Mouse (Mus musculus) liver, embryonic 12.5 days (tissue): Measurements from ENCODE around the gene Auts2. TPM values are rescaled to one million over a fixed set of nuclear protein-coding genes. Genes with fewer than 3 reads are reported as not detected.

Experiments
- ATAC-seq: fragments of 200-750 bp; cut with Nextera tagmentation; 2 replicates; pipeline ENCODE4 v1.8.0; 2017; ENCODE audit warnings: moderate number of reproducible peaks, mild to moderate bottlenecking, moderate library complexity
- H3K27ac ChIP-seq: fragments of 300-500 bp; sonication (generic); 2 replicates; pipeline ENCODE4 v1.5.1; 2016; ENCODE audit warnings: mild to moderate bottlenecking
- H3K27me3 ChIP-seq: fragments of 300-500 bp; sonication (generic); replicated peaks from 2 replicates; pipeline ENCODE4 v1.6.1; 2016; ENCODE audit warnings: mild to moderate bottlenecking, moderate library complexity
- H3K36me3 ChIP-seq: fragments of 300-500 bp; sonication (generic); 2 replicates; pipeline ENCODE4 v1.6.1; 2016; ENCODE audit warnings: mild to moderate bottlenecking, moderate library complexity
- H3K4me1 ChIP-seq: fragments of 300-500 bp; sonication (generic); 2 replicates; pipeline ENCODE4 v1.6.1; 2016
- H3K4me2 ChIP-seq: fragments of 300-500 bp; sonication (generic); 2 replicates; pipeline ENCODE4 v1.6.1; 2016; ENCODE audit warnings: mild to moderate bottlenecking, moderate library complexity
- H3K4me3 ChIP-seq: fragments of 300-500 bp; sonication (generic); 2 replicates; pipeline ENCODE4 v1.5.1; 2016; ENCODE audit warnings: mild to moderate bottlenecking, moderate library complexity
- H3K9ac ChIP-seq: fragments of 300-500 bp; sonication (generic); 2 replicates; pipeline ENCODE4 v1.6.1; 2016; ENCODE audit warnings: mild to moderate bottlenecking, moderate library complexity
- H3K9me3 ChIP-seq: fragments of 300-500 bp; sonication (generic); replicated peaks from 2 replicates; pipeline ENCODE4 v1.6.1; 2016; ENCODE audit warnings: mild to moderate bottlenecking, moderate library complexity
- WGBS: fragments of 180-500 bp; shearing (Covaris S2); methylation state at CpG from one replicate; pipeline ENCODE4 v1.1.7; 2016; ENCODE audit not compliant: insufficient replicate concordance; 5-methylcytosine and 5-hydroxymethylcytosine counted together
- polyA plus RNA-seq: library from polyadenylated mRNA; unstranded; fragments of >200 nt; fragmentation: Nextera tagmentation; extraction: Ambion mirVana; gene quantifications from 2 replicates; pipeline ENCODE4 v1.2.1, GENCODE M21; 2016

Auts2 gene
- polyA plus RNA-seq, 1 experiment from 2014 or later: 4.4 TPM

GRCm38 (mm10) chr5:131750330-131750729 is 792.8 kb downstream of the Auts2 start:
- Histone ChIP-seq H3K9me3 (no peaks in the 10 kb centered on the region), H3K4me2 (no peak overlapping the region), H3K9ac (no peak overlapping the region), H3K4me1 (0 out of 2 replicates have a peak, but pooled peaks cover 14% of the 10 kb centered on the region), H3K36me3 (no peaks in the 10 kb centered on the region), H3K27me3 (peaks cover 3% of the 10 kb centered on the region; the same call in 1 of the 2 replicates), H3K4me3 (no peak overlapping the region), H3K27ac (no peak overlapping the region)
- WGBS: 40% methylated on average over 2 of the region's 2 CpGs
- ATAC-seq: no peak

DNA sequence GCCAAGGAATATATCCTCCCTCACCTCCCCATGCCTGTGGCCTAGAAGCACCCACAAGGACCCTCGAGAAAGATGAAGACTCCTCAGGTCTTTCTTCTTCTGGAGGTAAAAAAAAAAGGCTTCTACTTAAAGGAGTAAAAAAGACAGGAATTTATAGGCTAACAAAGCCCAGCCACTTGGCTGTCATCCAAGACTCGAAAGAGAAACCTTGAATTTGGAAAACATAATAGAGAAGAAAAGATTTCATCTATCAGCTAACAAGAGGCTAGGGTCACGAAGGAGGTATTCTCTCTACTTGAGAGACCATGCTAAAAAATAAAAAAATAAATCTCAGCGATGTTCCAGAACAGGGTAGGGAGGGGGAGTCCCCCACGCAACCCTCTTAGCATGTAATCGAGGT is 793.9 kb downstream of the Auts2 start:
- Histone ChIP-seq H3K4me3 (no peak overlapping the region), H3K36me3 (no peaks in the 10 kb centered on the region), H3K27ac (no peak overlapping the region), H3K9me3 (no peaks in the 10 kb centered on the region), H3K9ac (no peak overlapping the region), H3K4me1 (0 out of 2 replicates have a peak, but pooled peaks cover 14% of the 10 kb centered on the region), H3K27me3 (peaks cover 3% of the 10 kb centered on the region; the same call in 1 of the 2 replicates), H3K4me2 (no peak overlapping the region)
- ATAC-seq: no peak
- WGBS: 50% methylated on average over 6 of the region's 6 CpGs

GRCm38 (mm10) chr5:131743069-131743468 is 800.1 kb downstream of the Auts2 start:
- no peak overlapping the region for H3K4me2 ChIP-seq
- H3K9me3 ChIP-seq: no peaks in the 10 kb centered on the region
- H3K27me3 ChIP-seq: no peaks in the 10 kb centered on the region
- no peaks in the 10 kb centered on the region for H3K4me1 ChIP-seq
- no peaks in the 10 kb centered on the region for H3K36me3 ChIP-seq
- WGBS: 64% methylated on average over 8 of the region's 8 CpGs
- H3K27ac ChIP-seq: no peak overlapping the region
- ATAC-seq: no peak
- H3K9ac ChIP-seq: no peak overlapping the region
- no peak overlapping the region for H3K4me3 ChIP-seq

- Histone ChIP-seq H3K9me3 (no peaks in the 10 kb centered on the region), H3K27me3 (no peaks in the 10 kb centered on the region; the same call in 1 of the 2 replicates), H3K36me3 (no peaks in the 10 kb centered on the region), H3K27ac (no peak overlapping the region), H3K9ac (no peak overlapping the region), H3K4me1 (peaks cover 12% of the 10 kb centered on the region; the same call in 1 of the 2 replicates), H3K4me2 (no peak overlapping the region), H3K4me3 (no peak overlapping the region)
- no peak for ATAC-seq
- WGBS: 66% methylated on average over 6 of the region's 6 CpGs
Measured at GRCm38 (mm10) chr5:131737476-131737875, 805.7 kb downstream of the Auts2 start.

DNA sequence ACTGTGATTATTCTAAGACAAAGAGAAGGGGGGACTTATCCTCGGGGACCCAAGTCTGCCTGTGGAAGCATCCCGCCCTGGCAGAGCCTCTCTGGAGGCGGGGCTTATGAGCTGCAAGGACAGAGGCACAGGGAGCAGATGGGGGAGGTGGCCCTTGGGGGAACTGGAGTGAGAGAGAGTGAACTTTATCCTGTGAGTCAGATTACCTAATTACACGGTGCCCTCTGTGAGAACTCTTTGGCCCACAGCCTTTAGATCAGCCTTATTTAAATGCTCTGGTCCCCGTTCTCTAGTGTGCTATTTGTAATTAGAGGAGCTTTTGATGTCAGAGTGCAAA is 809.9 kb downstream of the Auts2 start:
- Histone ChIP-seq H3K27me3 (no peaks in the 10 kb centered on the region; the same call in 1 of the 2 replicates), H3K4me3 (no peak overlapping the region), H3K36me3 (no peaks in the 10 kb centered on the region), H3K4me2 (no peak overlapping the region), H3K9ac (no peak overlapping the region), H3K9me3 (no peaks in the 10 kb centered on the region), H3K4me1 (peaks cover 12% of the 10 kb centered on the region; the same call in 1 of the 2 replicates), H3K27ac (no peak overlapping the region)
- ATAC-seq: peak; percentile 57
- 13% methylated on average over 5 of the region's 5 CpGs for WGBS

DNA sequence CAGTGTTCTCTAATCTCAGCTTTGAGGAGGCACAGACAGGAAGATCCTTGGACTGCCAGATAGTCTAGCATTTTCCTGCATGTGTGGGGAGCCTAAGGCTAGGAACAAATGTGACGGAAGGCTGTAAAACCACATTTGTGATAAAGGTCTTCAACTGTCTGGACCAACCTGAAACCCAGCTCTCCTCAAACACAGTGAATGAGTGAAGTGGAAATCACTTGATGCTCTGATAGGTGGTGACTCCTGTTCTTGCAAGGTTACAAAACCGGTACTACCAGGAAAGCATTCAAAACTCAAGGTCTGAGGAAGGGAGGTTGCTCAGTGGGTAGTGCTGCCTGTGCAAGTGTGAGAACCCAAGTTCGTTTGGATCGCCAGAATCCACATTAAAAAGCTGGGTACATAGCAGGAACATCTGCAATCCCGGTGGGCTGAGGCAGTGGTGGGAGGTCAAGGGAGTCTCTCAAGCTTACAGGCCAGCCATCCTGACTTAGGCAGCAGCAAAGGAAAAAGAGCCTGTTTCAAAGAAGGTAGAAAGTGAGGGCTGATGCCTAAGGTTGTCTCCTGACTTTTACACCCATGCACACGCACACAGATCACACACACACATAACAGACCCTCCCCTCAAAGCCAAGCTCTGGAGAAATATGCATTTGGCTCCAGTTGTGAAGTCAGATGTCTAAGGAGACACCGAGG is 810.4 kb downstream of the Auts2 start:
- Histone ChIP-seq H3K4me2 (no peak overlapping the region), H3K27me3 (no peaks in the 10 kb centered on the region; the same call in 1 of the 2 replicates), H3K4me3 (no peak overlapping the region), H3K4me1 (peaks cover 12% of the 10 kb centered on the region; the same call in 1 of the 2 replicates), H3K36me3 (no peaks in the 10 kb centered on the region), H3K9ac (no peak overlapping the region), H3K27ac (no peak overlapping the region), H3K9me3 (no peaks in the 10 kb centered on the region)
- ATAC-seq: no peak
- 30% methylated on average over 7 of the region's 7 CpGs for WGBS

DNA sequence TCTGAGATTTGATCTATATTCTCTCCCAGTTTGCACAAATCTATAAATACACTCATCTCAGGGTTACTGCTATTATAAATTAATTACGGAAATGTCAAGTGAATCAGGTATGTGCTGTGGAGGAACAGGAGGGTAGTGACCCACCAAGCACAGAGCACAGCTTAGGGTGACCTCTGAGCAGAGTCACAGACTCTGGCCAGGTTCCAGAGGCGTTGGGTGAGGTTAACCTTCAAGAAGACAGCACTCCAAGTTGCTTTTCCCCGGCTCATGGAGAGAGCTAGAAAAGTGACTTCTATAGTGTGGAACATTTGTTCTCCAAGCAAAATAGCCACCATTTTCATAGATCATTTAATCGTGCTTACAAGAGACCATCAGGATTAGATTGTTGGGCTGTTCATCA is 813.7 kb downstream of the Auts2 start:
- Histone ChIP-seq H3K27ac (no peak overlapping the region), H3K4me2 (no peak overlapping the region), H3K9ac (no peak overlapping the region), H3K4me1 (peaks cover 12% of the 10 kb centered on the region; the same call in 1 of the 2 replicates), H3K36me3 (no peaks in the 10 kb centered on the region), H3K27me3 (no peaks in the 10 kb centered on the region; the same call in 1 of the 2 replicates), H3K4me3 (no peak overlapping the region), H3K9me3 (no peaks in the 10 kb centered on the region)
- 68% methylated on average over 4 of the region's 4 CpGs for WGBS
- ATAC-seq: no peak

DNA sequence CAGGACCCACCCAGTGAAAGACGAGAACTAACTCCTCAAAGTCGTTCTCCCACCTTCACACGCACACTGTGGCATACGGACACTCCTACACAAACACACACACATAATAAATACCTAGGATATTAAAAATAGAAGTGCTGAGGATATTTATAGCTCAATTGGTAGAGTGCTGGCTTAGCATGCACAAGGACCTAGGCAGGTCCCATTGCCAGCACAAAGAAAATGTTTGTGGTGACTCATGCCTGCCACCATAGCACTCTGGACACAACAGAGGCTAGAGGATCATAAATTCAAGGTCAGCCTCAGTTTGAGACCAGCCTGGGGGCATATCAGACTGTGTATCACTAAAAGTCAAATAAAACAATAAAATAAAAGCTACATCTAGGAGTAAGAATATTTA is 815.2 kb downstream of the Auts2 start:
- peaks cover 4% of the 10 kb centered on the region; the same call in 1 of the 2 replicates for H3K4me1 ChIP-seq
- H3K27ac ChIP-seq: no peak overlapping the region
- H3K9ac ChIP-seq: no peak overlapping the region
- H3K4me2 ChIP-seq: no peak overlapping the region
- H3K4me3 ChIP-seq: no peak overlapping the region
- no peaks in the 10 kb centered on the region for H3K36me3 ChIP-seq
- no peak for ATAC-seq
- no peaks in the 10 kb centered on the region for H3K9me3 ChIP-seq
- 70% methylated on average over 4 of the region's 4 CpGs for WGBS
- H3K27me3 ChIP-seq: no peaks in the 10 kb centered on the region; the same call in 1 of the 2 replicates

DNA sequence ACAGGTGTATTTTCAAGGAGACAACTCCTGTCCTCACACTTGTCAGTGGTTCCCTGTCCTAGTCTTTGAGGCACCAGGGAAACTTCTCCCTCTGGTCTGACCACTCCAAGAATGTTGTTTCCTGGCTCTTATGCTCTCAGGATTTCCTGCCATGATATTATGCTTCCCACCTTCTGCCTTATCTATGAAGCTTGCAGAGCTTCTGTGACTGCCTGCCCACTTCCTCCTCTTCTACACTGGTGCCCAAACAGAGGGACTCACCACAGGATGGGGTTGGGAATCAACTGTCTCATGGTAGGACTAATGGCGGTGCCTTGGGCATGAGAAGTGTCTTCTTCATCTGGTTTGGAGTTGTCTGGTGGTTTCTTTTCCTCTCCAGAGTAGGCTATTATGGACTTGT is 818.6 kb downstream of the Auts2 start:
- no peak for ATAC-seq
- Histone ChIP-seq H3K9me3 (no peaks in the 10 kb centered on the region), H3K4me1 (no peaks in the 10 kb centered on the region), H3K27me3 (no peaks in the 10 kb centered on the region), H3K27ac (no peak overlapping the region), H3K9ac (no peak overlapping the region), H3K4me2 (no peak overlapping the region), H3K4me3 (no peak overlapping the region), H3K36me3 (no peaks in the 10 kb centered on the region)
- 28% methylated on average over 1 of the region's 1 CpGs for WGBS

DNA sequence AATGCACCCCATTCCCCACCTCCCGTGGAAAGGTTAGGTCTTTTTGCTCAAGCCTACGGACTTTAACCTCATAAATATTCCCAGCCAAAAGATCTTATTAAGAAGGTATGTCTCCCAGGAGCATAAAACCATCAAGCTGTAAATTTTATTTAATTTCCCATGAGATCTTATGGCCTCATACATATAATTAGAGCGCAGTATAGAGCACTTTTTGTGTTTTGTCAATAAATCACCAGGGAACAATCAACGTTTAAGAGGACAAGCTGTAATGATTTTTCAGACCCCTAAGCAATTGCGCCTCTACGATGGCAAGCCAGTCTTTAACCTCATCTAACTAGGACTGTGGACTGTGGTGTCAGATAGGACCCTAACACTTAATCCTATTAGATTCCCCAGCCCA is 820.4 kb downstream of the Auts2 start:
- H3K9me3 ChIP-seq: no peaks in the 10 kb centered on the region
- no peaks in the 10 kb centered on the region for H3K27me3 ChIP-seq
- H3K9ac ChIP-seq: no peak overlapping the region
- H3K36me3 ChIP-seq: no peaks in the 10 kb centered on the region
- no peak overlapping the region for H3K27ac ChIP-seq
- ATAC-seq: no peak
- H3K4me3 ChIP-seq: no peak overlapping the region
- H3K4me1 ChIP-seq: no peaks in the 10 kb centered on the region
- 72% methylated on average over 6 of the region's 6 CpGs for WGBS
- no peak overlapping the region for H3K4me2 ChIP-seq

DNA sequence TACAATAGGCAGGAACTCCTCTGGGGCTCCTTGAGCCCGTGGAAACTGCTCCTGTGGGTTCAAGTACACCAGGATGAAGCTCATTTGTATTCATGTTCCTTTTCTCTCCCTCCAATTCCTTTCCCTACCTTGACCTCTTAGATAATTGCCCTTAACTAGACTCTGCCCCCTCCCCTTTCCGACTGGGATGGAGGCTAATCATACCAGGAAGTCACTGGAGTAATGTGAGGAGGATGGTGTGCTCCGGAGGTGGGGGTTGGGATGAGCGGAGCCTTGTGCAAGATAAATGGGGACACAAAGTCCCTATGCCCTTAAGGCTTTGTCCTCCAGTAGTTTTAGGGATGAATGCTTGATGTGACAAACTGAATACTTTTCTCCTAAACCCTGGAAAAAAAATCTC is 820.8 kb downstream of the Auts2 start:
- Histone ChIP-seq H3K27me3 (no peaks in the 10 kb centered on the region), H3K4me1 (no peaks in the 10 kb centered on the region), H3K4me3 (no peak overlapping the region), H3K4me2 (no peak overlapping the region), H3K9ac (no peak overlapping the region), H3K9me3 (no peaks in the 10 kb centered on the region), H3K27ac (no peak overlapping the region), H3K36me3 (no peaks in the 10 kb centered on the region)
- no peak for ATAC-seq
- WGBS: 55% methylated on average over 4 of the region's 4 CpGs

DNA sequence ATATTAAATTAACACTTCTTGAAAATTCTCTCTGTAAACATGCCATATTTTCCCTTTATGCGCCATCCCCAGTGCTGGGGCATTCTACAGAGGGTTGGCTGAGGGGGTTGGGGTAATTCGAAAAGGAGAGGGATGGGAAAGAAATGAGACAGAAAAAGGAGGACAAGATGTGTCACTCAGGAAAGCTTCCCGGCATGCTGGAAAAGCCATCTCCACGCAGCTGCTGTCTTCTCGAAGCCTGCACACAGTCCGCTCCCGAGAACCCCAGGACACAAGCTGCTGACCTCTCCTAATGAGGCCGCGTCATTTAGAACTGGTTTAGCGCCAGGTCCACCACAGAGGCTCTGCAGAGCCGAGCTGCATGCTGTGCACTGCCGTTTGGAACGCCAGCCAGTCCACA is 825.1 kb downstream of the Auts2 start:
- no peak overlapping the region for H3K4me3 ChIP-seq
- no peak overlapping the region for H3K27ac ChIP-seq
- H3K9me3 ChIP-seq: no peaks in the 10 kb centered on the region
- no peak for ATAC-seq
- no peak overlapping the region for H3K9ac ChIP-seq
- no peak overlapping the region for H3K4me2 ChIP-seq
- H3K36me3 ChIP-seq: no peaks in the 10 kb centered on the region
- 78% methylated on average over 13 of the region's 13 CpGs for WGBS
- H3K4me1 ChIP-seq: no peaks in the 10 kb centered on the region
- H3K27me3 ChIP-seq: no peaks in the 10 kb centered on the region
